Mouse (Mus musculus) monocyte, adult 2 months (primary cell): ENCODE data around the gene Gm10840.

Source experiments
- DNase-seq, 2 experiments: peaks; one replicate each; pipeline ENCODE4 v3.0.0; 2022; ENCODE audit warnings: low spot score in 2 of 2, low read depth in 1 of 2

Gm10840 gene

GRCm38 (mm10) chr11:106159921-106160840 lies 469 bp upstream of the Gm10840 start:
- DNase-seq = peak in 1 of 2 experiments; percentile 34

GRCm38 (mm10) chr11:106162237-106162636 lies 1.6 kb downstream of the Gm10840 start:
- DNase-seq = no peak

- DNase-seq = no peak
These were observed 2.9 kb downstream of the Gm10840 start for GRCm38 (mm10) chr11:106163546-106163945.

- DNase-seq = no peak
These were observed 4.0 kb downstream of the Gm10840 start for GRCm38 (mm10) chr11:106164601-106165180.

GRCm38 (mm10) chr11:106167435-106167834 lies 6.8 kb downstream of the Gm10840 start:
- DNase-seq = peak; percentile 52 to 53

- DNase-seq = no peak
These were observed 10.2 kb downstream of the Gm10840 start for GRCm38 (mm10) chr11:106170807-106171206.

GRCm38 (mm10) chr11:106173228-106173627 lies 12.6 kb downstream of the Gm10840 start:
- no peak for DNase-seq

GRCm38 (mm10) chr11:106174372-106174771 lies 13.7 kb downstream of the Gm10840 start:
- DNase-seq = no peak

- DNase-seq = no peak
These were observed 14.4 kb downstream of the Gm10840 start for GRCm38 (mm10) chr11:106175081-106175480.

- no peak for DNase-seq
These were observed 15.7 kb downstream of the Gm10840 start for GRCm38 (mm10) chr11:106176372-106176771.

GRCm38 (mm10) chr11:106178036-106178782 lies 17.6 kb downstream of the Gm10840 start:
- no peak for DNase-seq

- no peak for DNase-seq
These were observed 19.2 kb downstream of the Gm10840 start for GRCm38 (mm10) chr11:106179711-106180448.

GRCm38 (mm10) chr11:106180449-106180801 lies 19.8 kb downstream of the Gm10840 start:
- DNase-seq = no peak

- DNase-seq = no peak
These were observed 26.7 kb downstream of the Gm10840 start for GRCm38 (mm10) chr11:106187326-106187725.

- no peak for DNase-seq
These were observed 31.1 kb downstream of the Gm10840 start for GRCm38 (mm10) chr11:106191716-106192115.

GRCm38 (mm10) chr11:106192241-106192640 lies 31.6 kb downstream of the Gm10840 start:
- DNase-seq = no peak

- DNase-seq = no peak
These were observed 32.2 kb downstream of the Gm10840 start for GRCm38 (mm10) chr11:106192657-106193370.

GRCm38 (mm10) chr11:106193371-106194154 lies 32.9 kb downstream of the Gm10840 start:
- DNase-seq = peak; percentile 89 to 94

GRCm38 (mm10) chr11:106194155-106194541 lies 33.5 kb downstream of the Gm10840 start:
- no peak for DNase-seq

GRCm38 (mm10) chr11:106194891-106195290 lies 34.2 kb downstream of the Gm10840 start:
- DNase-seq = no peak
